Mouse (Mus musculus) kidney, embryonic 14.5 days (tissue): ENCODE measurements around the gene 0610037L13Rik. TPM values are rescaled to one million over a fixed set of nuclear protein-coding genes. Genes with fewer than 3 reads are reported as not detected.

Experiments
- ATAC-seq: fragments of 200-750 bp; cut with Nextera tagmentation; 2 replicates; pipeline ENCODE4 v1.8.0; 2017; ENCODE audit warnings: moderate number of reproducible peaks, mild to moderate bottlenecking, moderate TSS enrichment, moderate library complexity; ENCODE audit not compliant: low FRiP score, low TSS enrichment
- H3K27ac ChIP-seq: fragments of 300-500 bp; sonication (generic); 2 replicates; pipeline ENCODE4 v1.5.1; 2014; ENCODE audit warnings: low read depth, mild to moderate bottlenecking, low read length, moderate library complexity, mixed read lengths
- H3K27me3 ChIP-seq: fragments of 300-500 bp; sonication (generic); 2 replicates; pipeline ENCODE4 v1.6.1; 2014; ENCODE audit warnings: mild to moderate bottlenecking, low read length; ENCODE audit not compliant: control insufficient read depth, insufficient read depth
- H3K36me3 ChIP-seq: fragments of 300-500 bp; sonication (generic); 2 replicates; pipeline ENCODE4 v1.6.1; 2014; ENCODE audit warnings: low read length, mixed read lengths; ENCODE audit not compliant: control insufficient read depth, insufficient read depth
- H3K4me1 ChIP-seq: fragments of 300-500 bp; sonication (generic); 2 replicates; pipeline ENCODE4 v1.6.1; 2014; ENCODE audit warnings: low read length, mixed read lengths; ENCODE audit not compliant: control insufficient read depth, insufficient read depth
- H3K4me2 ChIP-seq: fragments of 300-500 bp; sonication (generic); replicated peaks from 2 replicates; pipeline ENCODE4 v1.6.1; 2014; ENCODE audit warnings: low read depth, mild to moderate bottlenecking, low read length
- H3K4me3 ChIP-seq: fragments of 300-500 bp; sonication (generic); 2 replicates; pipeline ENCODE4 v1.5.1; 2014; ENCODE audit warnings: mild to moderate bottlenecking, low read length
- H3K9ac ChIP-seq: fragments of 300-500 bp; sonication (generic); 2 replicates; pipeline ENCODE4 v1.6.1; 2014; ENCODE audit warnings: low read depth, mild to moderate bottlenecking, low read length, moderate library complexity
- H3K9me3 ChIP-seq: fragments of 300-500 bp; sonication (generic); 2 replicates; pipeline ENCODE4 v1.6.1; 2016; ENCODE audit warnings: low read length; ENCODE audit not compliant: control insufficient read depth
- WGBS: fragments of 180-500 bp; shearing (Covaris S2); extraction: QIAGEN DNeasy Blood & Tissue Kit; methylation state at CpG from one replicate; pipeline ENCODE4 v1.1.7; 2014; 5-methylcytosine and 5-hydroxymethylcytosine counted together
- polyA plus RNA-seq: library from polyadenylated mRNA; unstranded; fragments of >200 nt; fragmentation: Nextera tagmentation; extraction: Ambion mirVana; gene quantifications from 2 replicates; pipeline ENCODE4 v1.2.1, GENCODE M21; 2014

Gene 0610037L13Rik
- polyA plus RNA-seq, 1 experiment from 2014 or later, result 126 TPM

- no peaks in the 10 kb centered on the region for H3K9me3 ChIP-seq
- H3K36me3 ChIP-seq, result peaks cover 2% of the 10 kb centered on the region; the same call in 1 of the 2 replicates
- no peak overlapping the region for H3K27ac ChIP-seq
- H3K4me3 ChIP-seq, result no peak overlapping the region
- H3K4me1 ChIP-seq, result no peaks in the 10 kb centered on the region
- no peak overlapping the region for H3K9ac ChIP-seq
- no peak overlapping the region for H3K4me2 ChIP-seq
- no peak for ATAC-seq
- 76% methylated on average over 11 of the region's 11 CpGs for WGBS
- no peaks in the 10 kb centered on the region for H3K27me3 ChIP-seq
Measured at GRCm38 (mm10) chr4:107856958-107857686, 32.5 kb upstream of the 0610037L13Rik start.

GRCm38 (mm10) chr4:107858995-107859394 is 30.6 kb upstream of the 0610037L13Rik start:
- no peak for ATAC-seq
- no peak overlapping the region for H3K27ac ChIP-seq
- WGBS, result 90% methylated on average over 7 of the region's 7 CpGs
- H3K9ac ChIP-seq, result no peak overlapping the region
- H3K36me3 ChIP-seq, result peaks cover 2% of the 10 kb centered on the region; the same call in 1 of the 2 replicates
- no peaks in the 10 kb centered on the region for H3K27me3 ChIP-seq
- H3K4me3 ChIP-seq, result no peak overlapping the region
- no peaks in the 10 kb centered on the region for H3K9me3 ChIP-seq
- no peaks in the 10 kb centered on the region for H3K4me1 ChIP-seq
- H3K4me2 ChIP-seq, result no peak overlapping the region

- Histone ChIP-seq H3K9ac (no peak overlapping the region), H3K27me3 (no peaks in the 10 kb centered on the region), H3K4me2 (no peak overlapping the region), H3K36me3 (no peaks in the 10 kb centered on the region; the same call in 1 of the 2 replicates), H3K4me3 (no peak overlapping the region), H3K4me1 (no peaks in the 10 kb centered on the region), H3K27ac (no peak overlapping the region), H3K9me3 (no peaks in the 10 kb centered on the region)
- ATAC-seq, result no peak
- 89% methylated on average over 4 of the region's 4 CpGs for WGBS
Measured at GRCm38 (mm10) chr4:107864866-107865265, 24.7 kb upstream of the 0610037L13Rik start.

- 3% methylated on average over 48 of the region's 48 CpGs for WGBS
Measured at GRCm38 (mm10) chr4:107879254-107880050, 10.2 kb upstream of the 0610037L13Rik start, which contains the start of gene Magoh. Gene Magoh (plus strand): TSS chr4:107879755.

GRCm38 (mm10) chr4:107881631-107882030 is 8.0 kb upstream of the 0610037L13Rik start:
- Histone ChIP-seq H3K9ac (no peak overlapping the region), H3K9me3 (no peaks in the 10 kb centered on the region), H3K4me1 (peaks cover 5% of the 10 kb centered on the region; the same call in 1 of the 2 replicates), H3K27ac (no peak overlapping the region), H3K27me3 (no peaks in the 10 kb centered on the region), H3K4me3 (no peak overlapping the region), H3K36me3 (peaks cover 58% of the 10 kb centered on the region), H3K4me2 (no peak overlapping the region)
- ATAC-seq, result no peak
- WGBS, result 94% methylated on average over 1 of the region's 1 CpGs

More at GRCm38 (mm10) chr4:107879254-107880050, 10.2 kb upstream of the 0610037L13Rik start, which contains the start of gene Magoh:
- H3K9ac ChIP-seq, result peak within 1 kb of the TSS; percentile 82
- peak within 1 kb of the TSS; percentile 86 for H3K4me2 ChIP-seq
- H3K9me3 ChIP-seq, result no peaks in the 10 kb centered on the region
- peak; percentile 97 for ATAC-seq
- H3K4me3 ChIP-seq, result peak within 1 kb of the TSS; percentile 79
- H3K36me3 ChIP-seq, result peaks cover 37% of the 10 kb centered on the region
- no peak within 1 kb of the TSS for H3K27ac ChIP-seq
- H3K4me1 ChIP-seq, result peaks cover 5% of the 10 kb centered on the region; the same call in 1 of the 2 replicates
- H3K27me3 ChIP-seq, result no peaks in the 10 kb centered on the region

GRCm38 (mm10) chr4:107886371-107886770 is 3.2 kb upstream of the 0610037L13Rik start:
- Histone ChIP-seq H3K36me3 (peaks cover 62% of the 10 kb centered on the region), H3K9ac (no peak overlapping the region), H3K27ac (no peak overlapping the region), H3K4me1 (peaks cover 7% of the 10 kb centered on the region; the same call in 1 of the 2 replicates), H3K4me2 (no peak overlapping the region), H3K9me3 (no peaks in the 10 kb centered on the region), H3K27me3 (no peaks in the 10 kb centered on the region), H3K4me3 (no peak overlapping the region)
- WGBS, result 88% methylated on average over 7 of the region's 7 CpGs
- no peak for ATAC-seq

GRCm38 (mm10) chr4:107889385-107889730 is 255 bp upstream of the 0610037L13Rik start:
- peak overlapping the region; percentile 83; the same call in 1 of the 2 replicates for H3K27ac ChIP-seq
- peaks cover 57% of the 10 kb centered on the region for H3K36me3 ChIP-seq
- peaks cover 7% of the 10 kb centered on the region; the same call in 1 of the 2 replicates for H3K4me1 ChIP-seq
- ATAC-seq, result peak; percentile 38; the same call in 1 of the 2 replicates
- peak overlapping the region; percentile 88 for H3K4me2 ChIP-seq
- peak overlapping the region; percentile 69 for H3K9ac ChIP-seq
- WGBS, result 0% methylated on average over 12 of the region's 12 CpGs
- no peaks in the 10 kb centered on the region for H3K27me3 ChIP-seq
- H3K4me3 ChIP-seq, result peak overlapping the region; percentile 53
- H3K9me3 ChIP-seq, result no peaks in the 10 kb centered on the region

- H3K27me3 ChIP-seq, result no peaks in the 10 kb centered on the region
- no peak overlapping the region for H3K4me3 ChIP-seq
- peaks cover 56% of the 10 kb centered on the region for H3K36me3 ChIP-seq
- no peak overlapping the region for H3K27ac ChIP-seq
- peaks cover 7% of the 10 kb centered on the region; the same call in 1 of the 2 replicates for H3K4me1 ChIP-seq
- no peaks in the 10 kb centered on the region for H3K9me3 ChIP-seq
- 81% methylated on average over 2 of the region's 2 CpGs for WGBS
- no peak for ATAC-seq
- no peak overlapping the region for H3K4me2 ChIP-seq
- no peak overlapping the region for H3K9ac ChIP-seq
Measured at GRCm38 (mm10) chr4:107892663-107893062, 3.0 kb downstream of the 0610037L13Rik start.
